Mouse (Mus musculus): ENCODE measurements at regions not wholly inside any gene's neighbourhood (a gene's known extent, or its start where the extent isn't known, plus 50 kb on each side); places are given as distances from the start of the nearest gene placed in this dataset.

DNA sequence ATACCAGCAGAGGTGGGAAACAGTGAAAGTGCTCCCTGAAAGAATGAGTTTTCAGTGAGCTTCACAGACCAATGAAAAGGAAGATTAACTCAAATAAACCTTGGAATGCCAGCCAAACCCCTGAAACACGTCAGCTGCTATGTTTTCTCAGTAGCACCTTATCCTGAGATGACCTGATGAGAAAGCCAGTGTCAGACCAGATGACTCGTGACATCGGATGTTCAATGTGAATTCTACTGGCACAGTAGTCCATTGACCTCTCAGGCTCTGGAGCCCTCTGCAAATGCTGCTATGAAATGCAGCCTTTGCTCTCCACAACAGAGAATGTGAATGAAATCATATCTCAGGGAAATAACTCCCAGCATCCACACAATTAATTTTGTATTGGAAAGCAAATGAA is 358.6 kb upstream of the Nr3c2 start:
- TF ChIP-seq POLR2A (IDR thresholded peaks at IDR 0.05; ENCODE audit: control insufficient read depth, low read depth, low read length) (no peak), CTCF (IDR thresholded peaks at IDR 0.05; ENCODE audit: control insufficient read depth, insufficient read depth, insufficient replicate concordance, low read depth, low read length) (no peak)
